Mouse (Mus musculus) c-Kit-negative CD71-positive TER-119-positive erythroid progenitor cells, embryonic 14.5 days (primary cell): ENCODE data around the gene Tnfrsf1a.
"Not testable (repeated sequence)": the region's sequence is repeated elsewhere in the genome, so short reads cannot be mapped to it uniquely, and the experiment has no call there.

Experiments used
- DNase-seq: peaks from one replicate; pipeline ENCODE4 v3.0.0-alpha.2; 2013; ENCODE audit warnings: low read depth, low spot score

The Tnfrsf1a gene

DNA sequence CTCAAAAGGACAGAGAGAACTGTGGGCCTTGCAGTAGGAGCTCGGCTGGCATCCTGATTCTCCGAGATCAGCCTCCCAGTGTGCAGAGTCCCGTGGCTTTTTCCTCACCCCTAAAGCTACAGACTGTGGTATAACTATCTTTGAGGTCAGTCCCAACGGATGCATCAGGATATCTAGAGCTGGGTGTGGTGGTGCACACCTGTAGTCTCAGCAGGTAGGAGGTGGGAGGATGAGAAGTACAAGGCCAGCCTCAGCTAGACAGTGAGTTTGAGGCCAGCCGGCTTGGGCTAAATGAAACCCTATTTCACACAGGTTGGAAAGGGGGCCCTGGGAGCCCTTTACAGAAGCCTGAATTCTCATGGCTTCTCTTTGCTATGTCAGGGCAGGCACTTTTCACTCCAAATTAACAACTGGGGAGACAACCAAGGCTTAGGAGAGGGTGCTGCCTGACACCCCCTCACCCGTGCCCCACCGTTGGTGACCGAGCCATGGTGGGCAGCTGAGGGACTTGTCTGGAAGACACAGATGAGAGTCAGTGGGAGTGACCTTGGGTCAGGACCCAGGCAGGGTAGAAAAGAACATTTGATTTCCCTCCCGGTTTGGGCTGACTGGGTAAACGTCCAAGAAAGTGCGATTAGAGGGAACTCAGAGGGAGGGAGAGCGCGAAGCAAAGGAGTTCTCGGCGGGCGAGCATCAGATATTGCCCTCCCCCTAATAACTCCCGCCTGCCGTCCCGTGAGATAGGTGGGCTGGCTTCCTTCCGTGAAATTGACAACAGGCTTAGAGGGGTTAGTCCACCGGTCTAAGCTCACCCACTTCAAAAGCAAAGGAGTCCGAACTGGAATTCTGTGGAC, at the start of gene Tnfrsf1a:
Gene Tnfrsf1a (plus strand): TSS at position 642 of the 854 bp plus-strand sequence.
- DNase-seq = no peak

DNA sequence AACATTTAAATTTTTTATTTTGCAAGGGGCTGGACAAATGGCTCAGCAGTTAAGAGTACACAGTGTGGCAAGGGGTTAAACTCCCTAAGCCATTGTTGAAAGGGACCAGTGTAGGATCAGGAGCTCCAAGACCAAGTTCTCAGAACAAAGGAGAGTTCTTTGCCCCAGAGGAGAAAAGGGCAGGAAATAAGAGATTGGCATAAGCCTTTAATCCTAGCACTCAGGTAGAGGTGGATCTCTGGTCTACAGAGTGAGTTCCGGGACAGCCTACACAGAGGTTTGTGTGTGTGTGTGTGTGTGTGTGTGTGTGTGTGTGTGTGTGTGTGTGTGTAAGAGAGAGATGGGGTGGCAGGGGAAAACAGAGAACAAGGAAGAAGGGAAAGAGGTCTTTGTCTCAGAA, 48.2 kb upstream of the Tnfrsf1a start:
- no peak for DNase-seq

DNA sequence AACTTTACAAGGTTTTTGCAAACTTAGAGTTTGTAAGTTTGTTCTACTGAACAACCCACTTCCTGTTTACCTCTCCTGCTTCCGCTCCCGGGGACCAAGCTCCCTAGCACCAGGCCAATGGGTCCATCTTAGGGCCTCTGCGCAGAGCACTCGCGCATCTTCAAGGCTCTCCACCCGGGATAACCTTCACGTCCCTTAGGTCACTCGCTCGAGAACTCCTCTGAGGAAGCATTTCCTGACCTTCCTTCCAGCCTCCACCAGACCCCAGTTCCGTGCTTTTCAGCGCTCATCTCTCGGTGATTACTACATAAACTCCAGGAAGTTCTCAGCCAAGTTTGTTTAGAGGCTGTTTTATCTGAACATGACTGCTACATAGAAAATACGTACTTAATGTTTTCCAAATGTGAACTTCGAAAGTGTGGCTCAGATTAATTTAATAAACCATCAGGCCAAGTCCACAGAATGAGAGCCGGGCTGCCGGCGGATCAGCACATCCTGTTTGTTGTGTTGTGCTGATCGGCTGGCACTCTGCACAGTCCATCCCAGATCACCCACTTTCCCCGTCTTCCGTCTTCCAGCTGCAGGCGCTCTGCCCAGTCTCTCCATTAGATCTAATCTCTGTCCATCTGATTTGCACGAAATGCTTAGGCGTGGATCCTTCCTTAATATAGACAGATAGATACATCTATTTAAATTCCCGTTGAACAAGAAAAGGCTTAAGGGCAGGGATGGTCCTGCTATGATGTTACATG, 46.8 kb upstream of the Tnfrsf1a start:
- DNase-seq = no peak

DNA sequence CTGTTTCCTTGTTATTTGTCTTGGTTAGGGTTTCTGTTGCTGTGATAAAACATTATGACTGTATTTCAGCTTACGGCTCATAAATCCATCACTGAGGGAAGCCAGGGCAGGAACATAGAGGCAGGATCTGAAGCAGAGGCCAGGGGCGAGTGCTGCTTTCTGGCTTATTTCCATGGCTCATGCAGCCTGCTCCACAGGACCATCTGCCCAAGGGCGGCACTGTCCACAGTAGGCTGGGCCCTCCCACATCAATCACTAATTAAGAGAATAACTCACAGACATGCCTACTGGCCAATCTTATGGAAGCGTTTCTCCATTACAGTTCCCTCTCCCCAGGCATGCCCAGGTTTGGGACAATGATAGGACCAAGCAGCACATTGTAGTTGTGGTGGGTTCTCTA, 45.9 kb upstream of the Tnfrsf1a start:
- no peak for DNase-seq

DNA sequence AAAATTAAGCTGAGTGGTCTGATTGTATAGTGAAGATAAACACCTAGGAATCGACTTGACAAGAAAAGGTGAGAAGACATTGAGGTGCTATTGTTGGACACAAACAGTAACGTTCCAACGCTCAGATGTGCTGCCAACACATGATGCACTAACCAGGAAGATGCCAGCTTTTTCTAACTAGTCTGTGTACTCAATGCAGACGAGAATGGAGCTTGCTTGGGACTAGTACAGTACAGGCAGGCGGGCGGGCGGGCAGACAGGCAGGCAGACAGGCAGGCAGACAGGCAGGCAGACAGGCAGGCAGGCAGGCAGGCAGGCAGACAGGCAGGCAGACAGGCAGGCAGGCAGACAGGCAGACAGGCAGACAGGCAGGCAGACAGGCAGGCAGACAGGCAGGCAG, 44.8 kb upstream of the Tnfrsf1a start:
- not testable (repeated sequence) for DNase-seq

DNA sequence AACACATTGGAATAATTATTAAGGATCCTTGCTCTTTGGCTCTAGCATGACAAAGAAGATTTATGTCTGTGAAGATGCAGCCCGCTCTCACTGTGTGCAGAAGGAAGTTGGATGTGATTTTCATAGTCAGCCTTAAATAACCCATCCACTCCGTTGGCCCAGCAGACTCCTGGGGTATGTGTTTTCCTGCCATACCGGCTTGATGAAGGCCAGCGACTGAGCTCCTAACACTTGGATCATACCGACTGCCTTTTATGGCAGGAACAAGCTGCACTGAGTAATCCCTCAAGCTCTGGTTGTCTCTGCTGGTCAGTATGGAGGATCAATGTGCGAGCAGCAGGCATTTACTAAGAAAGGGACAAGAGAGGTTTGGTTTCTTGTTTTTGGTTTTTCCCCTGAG, 43.7 kb upstream of the Tnfrsf1a start:
- no peak for DNase-seq

DNA sequence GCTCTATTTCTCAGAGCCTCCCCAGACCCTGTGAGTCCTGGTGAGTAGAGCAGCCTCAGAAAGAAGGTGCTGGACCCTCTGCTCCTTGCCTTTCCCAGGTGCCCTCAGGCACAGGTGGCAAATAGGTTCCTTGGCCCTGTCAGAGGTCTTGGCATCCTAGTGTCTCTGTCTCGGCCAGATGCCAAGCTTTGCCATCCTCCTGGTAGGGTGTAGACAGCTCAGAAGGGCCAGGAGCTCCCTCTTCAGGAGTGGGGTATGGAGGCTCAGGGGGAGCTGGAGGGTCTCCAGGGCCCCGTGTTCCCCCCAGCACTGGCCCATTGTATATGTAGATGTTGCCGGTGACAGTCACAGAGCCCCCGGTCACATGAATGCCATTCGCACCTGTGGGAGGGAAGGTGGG, 42.1 kb upstream of the Tnfrsf1a start:
- no peak for DNase-seq

DNA sequence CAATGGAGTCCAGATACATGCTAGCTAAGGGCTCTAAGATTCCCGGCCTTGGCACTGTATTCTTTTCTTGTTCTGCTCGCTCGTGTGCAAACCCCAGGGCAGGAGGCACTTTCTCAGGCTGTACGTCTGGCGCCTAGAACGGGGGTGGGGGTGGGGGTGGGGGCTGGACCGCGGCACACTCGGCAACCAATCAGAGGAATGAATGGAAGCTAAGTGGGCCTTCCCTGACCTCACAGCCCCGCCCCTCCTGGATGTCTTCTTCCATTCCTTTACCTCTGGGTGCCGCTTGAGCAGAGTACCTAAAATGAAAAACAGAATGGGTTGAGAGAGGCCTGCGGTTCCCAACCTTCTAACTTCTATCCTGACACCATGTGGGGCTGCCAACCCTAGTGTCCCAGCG, 40.2 kb upstream of the Tnfrsf1a start:
- no peak for DNase-seq

DNA sequence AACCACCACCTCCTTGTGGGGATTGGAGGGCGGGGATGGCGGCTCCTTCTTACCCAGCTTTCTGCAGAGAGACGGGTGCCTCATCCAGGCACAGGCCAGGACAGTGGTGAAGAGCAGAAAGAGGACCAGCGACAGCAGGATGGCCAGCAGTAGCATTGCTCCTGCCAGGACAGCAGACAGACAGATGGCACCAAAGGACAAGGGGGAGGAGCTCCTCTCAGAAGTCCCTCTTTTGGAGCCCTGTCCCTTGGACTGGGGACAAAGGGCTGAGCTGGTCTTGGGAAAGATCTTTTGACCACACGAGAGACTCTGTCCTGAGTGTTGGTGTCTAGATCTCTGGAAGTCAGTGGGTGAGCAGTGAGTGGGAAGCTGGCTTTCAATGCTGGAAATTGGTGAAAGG, 39.8 kb upstream of the Tnfrsf1a start:
- no peak for DNase-seq

DNA sequence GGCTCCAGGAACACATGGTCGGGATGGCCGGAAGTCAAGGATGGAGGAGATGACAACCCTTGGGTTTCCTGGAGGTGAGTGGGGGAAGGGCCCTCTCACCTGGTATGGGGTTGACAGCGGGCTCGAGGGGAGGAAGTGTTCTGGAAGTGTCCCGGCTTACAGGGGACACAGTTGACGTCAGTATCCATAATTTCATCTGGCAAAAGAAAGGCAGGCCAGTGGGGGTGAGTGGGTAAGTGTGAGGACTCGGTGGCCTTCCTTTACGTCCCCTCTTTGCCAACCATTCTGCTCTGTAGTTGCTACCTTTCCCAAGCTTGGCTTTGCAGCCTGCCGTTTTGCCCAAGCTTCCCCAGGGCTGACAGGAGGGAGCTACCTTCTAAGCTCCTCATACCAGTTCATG, 37.0 kb upstream of the Tnfrsf1a start:
- no peak for DNase-seq

DNA sequence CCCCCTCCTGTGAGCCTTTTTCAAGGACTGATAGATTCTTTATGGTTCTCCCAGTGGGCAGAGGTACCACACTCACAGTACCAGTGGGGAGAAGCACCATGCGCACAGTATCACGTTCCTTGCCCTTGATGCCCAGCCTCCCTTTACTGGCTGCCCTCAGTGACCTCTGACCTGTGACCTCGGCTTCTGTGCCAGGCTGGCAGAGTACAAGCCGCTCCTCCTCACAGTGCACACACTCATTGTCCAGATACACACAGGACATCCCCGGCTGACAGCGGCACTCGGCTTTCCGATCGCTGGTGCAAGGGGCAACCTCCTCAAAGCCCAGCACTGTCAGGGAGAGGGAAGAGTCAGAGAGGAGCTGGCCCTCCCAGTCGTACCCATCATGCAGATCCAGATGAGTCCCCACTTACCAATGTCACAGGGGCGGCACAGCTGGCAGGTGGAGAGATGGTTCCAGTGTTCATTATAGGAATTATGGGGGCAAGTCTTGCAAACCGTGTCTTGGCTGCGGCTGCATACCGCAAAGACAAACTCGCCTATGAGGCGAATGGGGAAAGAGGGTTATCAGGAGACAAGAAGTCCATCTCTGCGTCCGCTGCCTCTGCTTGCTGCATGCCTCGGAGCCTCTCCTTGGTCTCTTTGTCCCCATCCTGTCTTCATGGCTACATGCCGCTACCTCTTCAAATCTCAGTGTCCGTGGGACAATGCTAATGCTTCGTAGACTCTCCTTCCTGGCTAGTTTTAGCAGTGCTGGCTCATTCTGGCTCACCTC, 36.4 kb upstream of the Tnfrsf1a start:
- DNase-seq = no peak

DNA sequence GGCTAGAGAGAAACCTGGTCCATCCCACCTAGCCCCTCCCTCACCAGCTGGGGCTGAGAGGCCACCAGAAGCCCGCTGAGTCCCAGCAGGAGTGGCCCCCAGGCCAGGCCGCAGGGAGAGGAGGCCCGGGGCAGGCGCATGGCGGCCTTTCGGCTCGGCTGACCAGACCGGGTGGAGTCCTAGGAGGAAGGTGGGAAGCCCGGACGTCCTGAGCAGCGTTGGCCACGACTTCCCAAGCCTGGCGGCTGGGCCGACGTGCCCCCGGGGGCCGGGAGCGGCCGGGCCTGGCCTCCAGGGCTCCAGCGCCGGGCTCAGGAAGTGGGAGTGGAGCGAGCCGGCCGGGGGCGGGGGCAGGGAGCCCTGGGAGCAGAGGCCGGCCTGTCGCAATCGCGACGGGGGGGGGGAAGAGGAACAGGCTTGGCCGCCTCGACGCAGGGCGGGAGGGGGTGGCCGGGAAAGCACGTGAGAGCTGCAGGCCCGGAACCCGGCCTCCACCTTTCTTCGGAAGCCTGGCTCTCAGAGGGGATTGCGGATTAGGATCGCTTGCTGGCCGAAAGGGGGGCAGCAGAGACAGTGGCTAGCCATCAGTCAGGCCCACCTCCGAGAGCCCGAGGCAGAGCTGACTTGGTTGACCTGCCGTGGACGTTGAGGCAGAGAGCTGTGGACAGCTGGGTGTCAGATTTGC, 35.5 kb upstream of the Tnfrsf1a start, which contains the start of gene Ltbr:
Gene Ltbr (minus strand): TSS at position 340 of the 685 bp plus-strand sequence.
- DNase-seq = no peak

DNA sequence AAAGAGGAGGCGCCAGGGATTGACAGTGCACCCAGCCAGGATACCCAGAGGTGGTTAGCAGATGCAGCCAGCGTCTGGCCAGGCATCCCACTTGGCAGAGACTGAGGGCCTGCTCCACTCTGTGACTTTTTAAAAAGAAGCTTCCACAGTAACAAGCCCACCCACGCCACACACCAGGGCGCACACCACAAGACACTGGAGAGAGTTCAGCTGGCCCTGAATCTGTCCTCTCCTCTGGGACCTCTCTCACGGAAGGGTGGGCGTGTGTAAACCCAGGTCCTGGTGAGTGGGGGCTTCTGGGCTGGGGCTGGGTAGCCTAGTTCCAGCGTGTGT, 35.0 kb upstream of the Tnfrsf1a start:
- DNase-seq = no peak

DNA sequence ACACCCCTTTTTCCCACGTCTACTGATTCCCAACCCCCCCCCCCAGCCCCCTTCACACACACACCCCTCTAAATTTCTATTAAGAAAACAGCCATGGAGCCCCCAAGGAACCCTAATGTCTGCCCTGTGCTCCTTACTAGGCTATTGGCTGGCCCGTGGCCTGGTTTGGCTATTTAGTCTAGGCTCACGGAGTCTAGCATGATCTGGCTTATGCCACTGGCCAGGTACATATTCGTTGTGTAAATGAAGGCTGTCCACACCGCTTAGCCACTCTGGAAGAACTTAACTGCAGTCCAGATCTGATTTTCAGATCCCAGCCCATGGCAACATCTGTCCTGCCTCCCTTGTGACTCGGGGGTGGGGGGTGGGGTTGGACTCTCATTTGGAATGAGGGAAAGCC, 34.4 kb upstream of the Tnfrsf1a start:
- no peak for DNase-seq

DNA sequence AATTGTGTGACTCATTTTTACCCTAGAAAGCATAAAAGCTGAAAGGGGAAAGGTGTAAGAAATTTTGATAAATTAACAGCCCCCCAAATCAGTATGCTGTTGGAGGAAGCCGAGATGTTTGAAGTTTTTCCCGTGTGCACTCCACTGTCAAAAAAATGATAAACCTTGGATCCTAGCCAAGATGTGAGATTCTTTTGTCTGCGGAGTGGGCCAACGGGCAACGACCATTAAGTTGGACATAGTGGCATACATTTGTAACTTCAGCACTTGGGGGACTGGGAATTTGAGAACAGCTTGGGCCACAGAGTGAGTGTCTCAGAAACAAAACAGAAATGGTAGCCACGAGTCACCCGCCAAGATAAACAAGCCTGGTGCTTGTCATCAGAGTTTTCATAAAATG, 32.1 kb upstream of the Tnfrsf1a start:
- DNase-seq = no peak

DNA sequence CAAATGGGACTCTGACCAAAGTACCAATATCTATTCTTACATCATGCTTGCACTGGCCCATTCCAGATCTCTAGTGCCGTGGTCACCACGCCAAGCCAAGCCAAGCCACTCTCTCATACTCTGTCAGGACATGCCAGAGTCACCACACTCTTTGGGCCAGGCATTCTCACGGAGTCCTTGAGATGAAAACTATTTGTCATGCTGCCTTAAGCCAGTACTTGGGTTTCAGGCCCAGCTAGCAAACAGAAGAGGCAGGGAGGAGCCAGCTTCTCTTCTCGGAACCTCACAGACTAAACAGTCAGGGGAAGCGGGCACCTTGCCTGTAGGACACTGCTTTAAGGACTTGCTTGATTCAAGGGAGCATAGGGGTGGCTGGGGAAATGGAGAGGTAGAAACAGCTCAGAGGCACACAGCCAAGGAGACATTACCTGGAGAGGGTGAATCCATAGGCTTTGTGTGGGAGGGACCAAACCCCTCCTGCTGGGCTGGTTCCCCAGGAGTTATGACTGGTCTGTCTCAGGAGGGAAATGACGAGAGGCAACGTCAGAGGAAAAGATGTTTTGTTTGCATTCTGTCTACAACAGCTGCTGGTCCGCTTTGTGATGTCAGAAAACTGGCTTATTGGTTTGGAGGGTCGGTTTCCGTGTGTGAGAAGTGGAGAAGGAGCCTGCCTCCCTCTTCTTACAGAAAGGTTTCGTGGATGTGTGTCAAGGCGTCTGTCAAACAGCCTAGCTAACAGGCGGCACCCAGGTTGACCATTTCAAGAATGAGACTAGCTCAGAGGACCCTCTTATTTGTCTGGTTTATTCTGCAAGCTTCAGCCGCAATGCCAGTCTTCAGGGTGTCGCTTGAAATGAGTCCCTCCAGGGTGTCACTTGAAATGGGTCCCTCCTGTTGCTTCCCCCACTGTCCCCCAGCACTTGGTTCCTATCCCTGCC, 29.9 kb upstream of the Tnfrsf1a start:
- no peak for DNase-seq

DNA sequence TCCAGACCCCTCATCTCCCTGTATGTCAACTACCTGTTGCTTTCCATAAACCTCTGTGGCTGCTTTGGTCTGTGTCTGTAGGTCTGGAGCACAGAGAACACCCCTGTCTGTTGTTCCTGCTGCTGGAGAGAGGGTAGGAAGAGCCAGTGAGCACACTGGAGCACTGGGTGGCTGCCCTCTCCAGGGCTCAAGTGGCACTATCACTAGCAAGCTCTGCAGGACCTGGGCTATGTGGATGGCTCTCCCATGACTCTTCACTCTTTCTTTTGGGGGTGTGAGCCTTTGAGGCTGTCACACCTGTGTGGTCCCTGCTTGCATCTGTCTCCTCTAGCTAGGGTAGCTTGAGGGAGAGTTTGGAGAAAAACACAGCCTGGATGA, 29.3 kb upstream of the Tnfrsf1a start:
- no peak for DNase-seq

DNA sequence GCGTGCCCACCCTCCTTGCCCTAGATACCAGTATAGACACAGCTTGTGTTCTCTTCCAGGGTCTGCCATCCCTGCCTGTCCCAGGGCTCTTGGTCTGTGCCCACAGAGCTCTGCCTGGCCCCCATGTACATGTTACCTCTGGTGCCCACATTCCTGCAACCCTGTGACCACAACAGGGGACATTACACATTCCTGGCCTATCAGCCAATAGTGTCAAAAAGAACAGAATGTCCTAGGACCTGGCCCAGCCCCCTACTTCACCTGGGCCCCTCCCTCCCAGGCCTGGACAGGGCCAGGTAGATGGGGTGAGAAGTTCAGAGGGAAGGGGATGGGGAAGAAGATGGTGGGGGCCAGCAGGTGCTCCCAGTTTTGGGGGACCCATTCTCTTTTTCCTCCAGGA, 28.8 kb upstream of the Tnfrsf1a start, which contains the start of gene Scnn1a:
Gene Scnn1a (plus strand): TSS at position 337 of the 400 bp plus-strand sequence.
- no peak for DNase-seq

DNA sequence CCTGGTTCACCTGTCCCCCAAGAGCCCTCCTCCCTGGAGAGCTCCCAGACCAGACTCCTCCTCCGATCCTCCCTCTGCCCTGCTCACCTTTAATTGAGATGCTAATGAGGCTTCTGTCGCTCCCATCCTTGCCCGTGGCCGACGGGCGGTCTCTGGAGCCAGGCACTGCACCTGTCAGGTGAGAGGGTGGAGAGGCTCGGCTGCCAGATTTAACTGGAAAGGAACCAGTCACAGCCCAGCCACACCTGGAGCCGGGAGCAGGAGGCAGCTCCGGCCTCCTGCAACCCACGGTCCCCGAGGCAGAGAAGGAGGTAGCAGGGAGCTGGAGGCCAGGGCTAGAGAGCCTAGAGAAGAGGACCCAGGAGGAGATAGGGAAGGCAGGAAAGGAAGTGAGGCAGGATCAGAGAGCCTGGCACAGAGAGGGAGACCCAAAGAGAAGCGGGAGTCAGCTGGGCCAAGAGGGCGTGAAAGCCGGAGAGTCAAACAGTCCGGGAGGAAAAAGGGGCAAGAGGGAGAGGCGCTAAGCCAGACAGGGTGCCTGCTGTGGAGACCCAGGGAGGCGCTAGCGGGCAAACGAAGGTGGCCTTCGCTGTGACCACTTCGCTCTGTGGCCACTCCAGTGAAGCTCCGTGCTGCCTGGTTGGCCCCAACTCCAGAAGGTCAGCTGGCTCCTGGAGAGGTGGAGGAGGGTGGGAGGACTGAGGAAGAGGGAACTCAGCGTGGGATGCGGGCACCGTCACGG, 27.9 kb upstream of the Tnfrsf1a start:
- DNase-seq = no peak

DNA sequence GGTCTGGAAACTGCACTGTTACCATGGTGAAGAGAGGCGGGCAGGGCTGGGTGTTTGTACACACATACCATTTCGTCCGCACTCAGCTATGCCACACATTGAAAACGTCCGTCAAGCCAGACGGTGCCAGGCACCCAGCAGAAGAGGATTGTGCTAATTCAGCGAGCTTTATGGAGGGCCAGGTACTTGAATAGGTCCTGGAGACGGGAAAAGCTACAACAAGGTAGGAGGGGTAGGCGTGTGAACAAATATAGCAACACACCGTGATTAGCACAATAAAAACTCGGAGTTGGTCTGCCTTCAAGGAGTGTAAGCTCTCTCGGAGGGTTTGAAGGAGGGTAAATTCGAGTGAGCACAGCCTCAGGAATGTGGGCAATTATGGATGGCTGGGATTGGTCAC, 26.4 kb upstream of the Tnfrsf1a start:
- DNase-seq = no peak
